Mouse (Mus musculus) gastrocnemius, adult 8-10 months (tissue): ENCODE results near the gene Enox2. TPM values are rescaled to one million over a fixed set of nuclear protein-coding genes. Genes with fewer than 3 reads are reported as not detected.
"Not testable (repeated sequence)": the region's sequence is repeated elsewhere in the genome, so short reads cannot be mapped to it uniquely, and the experiment has no call there.

ENCODE experiments used
- DNase-seq, 2 experiments: peaks; one replicate each; pipeline ENCODE4 v3.0.0; 2022; ENCODE audit warnings: low spot score in 2 of 2
- total RNA-seq, 4 experiments: library from RNA; stranded (reverse); gene quantifications; 2 replicates each; pipeline ENCODE4 v1.2.4; 2022

Enox2 gene
- total RNA-seq: 10 to 100 TPM; 22.6 to 32.5 (median 28.6) TPM

- DNase-seq: peak; percentile 62 to 78
Measured at GRCm38 (mm10) chrX:49287700-49288563, at the start of gene Enox2. Enox2 (minus strand) TSS chrX:49288259.

GRCm38 (mm10) chrX:49309496-49309895, 21.4 kb upstream of the Enox2 start:
- DNase-seq: no peak

GRCm38 (mm10) chrX:49306659-49307058, 18.6 kb upstream of the Enox2 start:
- DNase-seq: no peak

GRCm38 (mm10) chrX:49279918-49280586, 8.0 kb downstream of the Enox2 start:
- DNase-seq: no peak

GRCm38 (mm10) chrX:49273487-49274042, 14.5 kb downstream of the Enox2 start:
- DNase-seq: no peak

GRCm38 (mm10) chrX:49250816-49251215, 37.2 kb downstream of the Enox2 start:
- DNase-seq: no peak

GRCm38 (mm10) chrX:49225792-49226426, 62.1 kb downstream of the Enox2 start:
- DNase-seq: no peak

- no peak for DNase-seq
Measured at GRCm38 (mm10) chrX:49216422-49216821, 71.6 kb downstream of the Enox2 start.

GRCm38 (mm10) chrX:49196386-49196785, 91.7 kb downstream of the Enox2 start:
- DNase-seq: no peak

- no peak for DNase-seq
Measured at GRCm38 (mm10) chrX:49181136-49181535, 106.9 kb downstream of the Enox2 start.

GRCm38 (mm10) chrX:49178670-49179069, 109.4 kb downstream of the Enox2 start:
- DNase-seq: no peak

GRCm38 (mm10) chrX:49154280-49154679, 133.8 kb downstream of the Enox2 start:
- no peak for DNase-seq

- no peak for DNase-seq
Measured at GRCm38 (mm10) chrX:49124774-49125429, 163.2 kb downstream of the Enox2 start.

- DNase-seq: no peak
Measured at GRCm38 (mm10) chrX:49116465-49116864, 171.6 kb downstream of the Enox2 start.

GRCm38 (mm10) chrX:49112412-49112811, 175.6 kb downstream of the Enox2 start:
- no peak for DNase-seq

- DNase-seq: not testable (repeated sequence)
Measured at GRCm38 (mm10) chrX:49100542-49100941, 187.5 kb downstream of the Enox2 start.

GRCm38 (mm10) chrX:49096249-49096648, 191.8 kb downstream of the Enox2 start:
- DNase-seq: no peak

GRCm38 (mm10) chrX:49075055-49075454, 213.0 kb downstream of the Enox2 start:
- no peak for DNase-seq

GRCm38 (mm10) chrX:49073563-49073962, 214.5 kb downstream of the Enox2 start:
- DNase-seq: no peak

- DNase-seq: no peak
Measured at GRCm38 (mm10) chrX:49045118-49045517, 242.9 kb downstream of the Enox2 start.

- no peak for DNase-seq
Measured at GRCm38 (mm10) chrX:49009746-49010145, 278.3 kb downstream of the Enox2 start.
